Mouse (Mus musculus) heart, adult 2 months (tissue): ENCODE data around the gene Kcnk12. TPM values are rescaled to one million over a fixed set of nuclear protein-coding genes. Genes with fewer than 3 reads are reported as not detected.

Source experiments
- DNase-seq, 2 experiments: peaks; one replicate each; pipeline ENCODE4 v3.0.0; 2021
- H3K27ac ChIP-seq: fragments of 200-600 bp; 2 replicates; pipeline ENCODE4 v1.8.1; 2022
- H3K27me3 ChIP-seq: fragments of 200-500 bp; 2 replicates; pipeline ENCODE4 v1.6.1; 2012; ENCODE audit warnings: mild to moderate bottlenecking, low read length, inconsistent platforms, mixed read lengths; ENCODE audit not compliant: control insufficient read depth, insufficient read depth
- H3K36me3 ChIP-seq: fragments of 200-500 bp; 2 replicates; pipeline ENCODE4 v1.6.1; 2012; ENCODE audit warnings: low read length, inconsistent platforms; ENCODE audit not compliant: control insufficient read depth, insufficient read depth
- H3K4me1 ChIP-seq: fragments of 200-500 bp; 2 replicates; pipeline ENCODE4 v1.6.1; 2011; ENCODE audit warnings: low read length; ENCODE audit not compliant: control insufficient read depth, insufficient read depth
- H3K4me3 ChIP-seq: fragments of 200-600 bp; 2 replicates; pipeline ENCODE4 v1.8.1; 2022
- H3K79me2 ChIP-seq: fragments of 200-500 bp; replicated peaks from 2 replicates; pipeline ENCODE4 v1.6.1; 2012; ENCODE audit warnings: mild to moderate bottlenecking, inconsistent platforms, low read length, moderate library complexity, mixed read lengths; ENCODE audit not compliant: control insufficient read depth, insufficient read depth
- H3K9ac ChIP-seq: fragments of 200-500 bp; 2 replicates; pipeline ENCODE4 v1.6.1; 2012; ENCODE audit warnings: low read depth, mild to moderate bottlenecking, control low read depth, inconsistent platforms, low read length, mixed read lengths
- CTCF ChIP-seq: fragments of 200-600 bp; IDR thresholded peaks from 2 replicates; pipeline ENCODE4 v1.8.1; 2022; ENCODE audit warnings: antibody characterized with exemption, mild to moderate bottlenecking, moderate library complexity
- EP300 ChIP-seq: fragments of 200-500 bp; IDR thresholded peaks from 2 replicates; pipeline ENCODE4 v1.6.1; 2011; ENCODE audit warnings: low read depth, low read length, control low read depth; ENCODE audit not compliant: insufficient read depth
- POLR2A ChIP-seq: fragments of 200-500 bp; IDR thresholded peaks from 2 replicates; pipeline ENCODE4 v1.6.1; 2011; ENCODE audit warnings: mild to moderate bottlenecking, low read depth, low read length, control low read depth; ENCODE audit not compliant: insufficient read depth
- WGBS: fragments of 180-500 bp; shearing (Covaris S2); methylation state at CpG from one replicate; pipeline ENCODE4 v1.1.7; 2018; 5-methylcytosine and 5-hydroxymethylcytosine counted together
- intact Hi-C: fragments of 180-260 bp; cut with DNase I; formaldehyde crosslinking; loops from one replicate; pipeline ENCODE4 v1.15.1; 2025
- polyA plus RNA-seq: library from polyadenylated mRNA; depleted of rRNA; stranded (reverse); fragments of >200 nt; gene quantifications from 2 replicates; pipeline ENCODE4 v1.2.3, GENCODE M21; 2012
- total RNA-seq, 2 experiments: library from RNA; stranded (reverse); gene quantifications; 2 replicates each; pipeline ENCODE4 v1.2.3; 2021

Gene Kcnk12
- total and polyA plus RNA-seq, 3 experiments = 0.18 TPM; not detected in 2

DNA sequence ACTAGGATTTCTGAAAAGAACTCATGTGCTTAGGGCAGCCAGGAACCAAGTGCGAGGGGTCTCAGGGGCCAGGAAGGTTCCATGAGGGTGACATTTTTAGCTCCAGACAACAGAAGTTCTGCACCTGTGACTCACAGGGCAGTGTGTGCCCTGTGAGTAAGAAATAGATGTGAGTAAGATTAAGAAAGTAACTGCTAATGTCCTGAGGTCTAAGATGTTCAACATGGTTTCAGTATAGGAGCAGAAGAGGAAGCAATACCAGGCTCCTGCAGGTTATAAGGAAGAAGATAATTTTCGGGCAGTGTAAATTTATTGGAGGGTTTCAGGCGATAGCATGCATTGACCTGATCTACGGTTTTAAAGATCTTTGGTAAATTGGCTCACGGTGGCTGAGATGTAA is 16.6 kb downstream of the Kcnk12 start:
- intact Hi-C loops = no loop called here
- DNase-seq = no peak
- WGBS = 81% methylated on average over 5 of the region's 5 CpGs

DNA sequence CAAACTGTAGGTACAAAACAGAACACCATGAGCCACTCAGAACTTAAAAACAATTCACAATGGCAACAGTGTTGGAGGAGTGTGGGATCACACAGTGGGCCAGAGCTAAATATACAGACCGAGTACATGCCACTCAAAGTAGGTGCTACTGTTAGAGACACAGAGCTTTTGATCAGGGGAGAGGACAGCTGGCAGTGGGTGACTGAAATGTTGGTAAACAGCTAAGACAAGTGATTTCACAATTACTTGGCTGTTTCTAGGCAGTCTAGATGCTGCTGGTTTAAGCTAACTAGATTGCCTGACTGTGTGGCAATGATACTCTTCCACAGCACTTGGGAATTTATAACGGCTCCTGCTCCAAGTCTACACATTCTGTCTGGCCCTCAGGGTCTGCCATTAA is 17.6 kb downstream of the Kcnk12 start:
- DNase-seq = no peak
- Histone ChIP-seq H3K9ac (no peak overlapping the region), H3K36me3 (no peaks in the 10 kb centered on the region), H3K4me3 (no peak overlapping the region), H3K27me3 (no peaks in the 10 kb centered on the region), H3K79me2 (no peaks in the 10 kb centered on the region), H3K4me1 (no peaks in the 10 kb centered on the region), H3K27ac (no peak overlapping the region)
- WGBS = 73% methylated on average over 2 of the region's 2 CpGs
- no peak for TF ChIP-seq POLR2A
- no peak for TF ChIP-seq EP300
- no peak for TF ChIP-seq CTCF
- intact Hi-C loops = no loop called here

More for the DNA sequence above, 16.6 kb downstream of the Kcnk12 start:
- Histone ChIP-seq H3K4me3 (no peak overlapping the region), H3K4me1 (no peaks in the 10 kb centered on the region), H3K36me3 (no peaks in the 10 kb centered on the region), H3K27ac (no peak overlapping the region), H3K27me3 (no peaks in the 10 kb centered on the region), H3K9ac (no peak overlapping the region), H3K79me2 (no peaks in the 10 kb centered on the region)
- no peak for TF ChIP-seq POLR2A
- no peak for TF ChIP-seq EP300
- TF ChIP-seq CTCF = no peak

DNA sequence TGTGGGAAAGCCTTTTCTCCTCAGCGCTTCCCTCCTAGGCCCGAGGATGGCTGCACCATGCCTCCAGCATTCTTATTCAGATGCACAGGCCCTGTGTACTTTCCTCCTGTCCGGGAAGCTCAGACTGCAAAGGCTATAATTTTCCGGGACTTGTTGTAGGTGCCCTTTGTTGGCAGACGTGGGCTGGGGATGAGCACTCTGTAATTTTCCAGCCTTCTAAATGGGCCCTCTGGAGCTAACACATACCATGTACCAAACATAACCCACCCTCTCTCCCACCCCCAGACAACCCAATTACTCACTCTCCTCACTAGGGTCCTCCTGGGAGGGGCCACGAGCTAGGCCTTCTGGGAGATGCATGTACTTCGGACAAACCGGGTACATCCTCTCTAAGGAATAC is 22.8 kb downstream of the Kcnk12 start:
- H3K9ac ChIP-seq = no peak overlapping the region
- no peaks in the 10 kb centered on the region for H3K27me3 ChIP-seq
- 77% methylated on average over 8 of the region's 8 CpGs for WGBS
- intact Hi-C loops = loop anchor here (5.0 kb wide), 1 partner anchor 172 kb away; no protein-coding TSS in a partner anchor
- TF ChIP-seq POLR2A = no peak
- TF ChIP-seq CTCF = no peak
- TF ChIP-seq EP300 = no peak
- no peaks in the 10 kb centered on the region for H3K4me1 ChIP-seq
- DNase-seq = no peak
- H3K36me3 ChIP-seq = no peaks in the 10 kb centered on the region
- no peak overlapping the region for H3K27ac ChIP-seq
- no peak overlapping the region for H3K4me3 ChIP-seq
- no peaks in the 10 kb centered on the region for H3K79me2 ChIP-seq

DNA sequence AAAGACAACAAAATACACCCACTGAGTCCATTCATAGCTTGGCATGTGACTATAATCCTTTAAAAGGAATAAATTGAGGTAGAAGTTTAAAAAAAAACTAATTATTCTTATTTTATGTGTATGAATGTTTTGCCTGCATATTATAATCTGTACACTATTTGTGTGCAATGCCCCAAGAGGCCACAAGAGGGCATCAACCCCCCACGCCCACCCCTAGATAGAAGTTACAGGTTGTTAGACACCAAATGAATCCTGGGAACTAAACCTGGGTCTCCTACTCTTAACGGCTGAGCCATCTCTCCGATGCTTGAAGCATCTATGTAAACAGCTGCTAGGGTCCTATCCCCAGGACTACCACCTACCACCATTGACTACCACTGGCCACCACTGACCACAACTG is 24.6 kb downstream of the Kcnk12 start:
- TF ChIP-seq POLR2A (no peak), CTCF (peak; percentile 46)
- WGBS = 78% methylated on average over 3 of the region's 3 CpGs
- Histone ChIP-seq H3K27me3 (no peaks in the 10 kb centered on the region), H3K27ac (no peak overlapping the region), H3K36me3 (no peaks in the 10 kb centered on the region), H3K79me2 (no peaks in the 10 kb centered on the region), H3K9ac (no peak overlapping the region), H3K4me1 (no peaks in the 10 kb centered on the region), H3K4me3 (no peak overlapping the region)
- intact Hi-C loops = loop anchor here (5.0 kb wide), 1 partner anchor 174 kb away; no protein-coding TSS in a partner anchor
- DNase-seq = no peak

DNA sequence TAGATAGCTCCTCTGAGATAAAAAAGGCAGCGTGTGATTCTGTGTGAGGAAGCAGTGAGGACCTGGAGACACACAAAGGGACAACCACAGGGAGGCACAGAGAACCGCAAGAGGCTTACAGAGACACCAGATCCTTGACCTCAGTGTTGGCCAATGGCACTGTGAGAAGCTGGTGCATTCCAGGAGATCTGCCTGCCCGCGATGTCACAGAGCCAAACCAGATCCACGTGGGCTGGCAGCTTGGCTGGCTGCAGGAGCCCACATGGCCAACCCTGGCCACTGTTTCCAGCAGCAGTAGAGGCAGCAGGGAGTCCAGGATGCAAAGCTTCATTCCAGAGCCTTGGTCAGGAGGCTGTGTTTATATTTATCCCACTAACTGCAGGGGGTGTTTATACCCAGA is 27.0 kb downstream of the Kcnk12 start:
- DNase-seq = peak in 1 of 2 experiments; percentile 32
- Histone ChIP-seq H3K36me3 (no peaks in the 10 kb centered on the region), H3K4me1 (no peaks in the 10 kb centered on the region), H3K27me3 (no peaks in the 10 kb centered on the region), H3K27ac (no peak overlapping the region), H3K4me3 (no peak overlapping the region), H3K79me2 (no peaks in the 10 kb centered on the region), H3K9ac (no peak overlapping the region)
- intact Hi-C loops = loop anchor here (5.0 kb wide), 1 partner anchor 177 kb away; no protein-coding TSS in a partner anchor
- WGBS = 30% methylated on average over 5 of the region's 5 CpGs
- TF ChIP-seq EP300 (no peak), POLR2A (no peak), CTCF (no peak)

DNA sequence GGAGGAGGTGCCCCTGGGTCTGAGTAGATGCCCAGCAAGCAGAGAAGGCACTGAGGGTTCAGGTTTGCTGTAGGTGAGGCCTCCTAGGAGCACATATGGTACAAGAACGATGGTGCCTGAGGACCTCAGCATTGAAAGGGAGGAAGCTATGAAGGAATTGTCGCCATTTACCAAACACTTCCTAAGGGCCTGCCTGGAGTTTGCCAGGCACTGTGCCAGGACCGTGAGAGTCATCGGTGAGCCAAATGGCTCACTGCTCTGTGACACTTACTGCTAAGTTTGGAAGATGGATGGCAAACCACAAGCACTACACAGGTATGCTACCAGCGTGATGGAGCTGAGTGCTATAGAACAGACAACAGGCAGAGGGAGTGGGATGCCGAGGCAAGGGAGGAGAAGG is 30.9 kb downstream of the Kcnk12 start:
- 63% methylated on average over 6 of the region's 6 CpGs for WGBS
- Histone ChIP-seq H3K27ac (no peak overlapping the region), H3K36me3 (no peaks in the 10 kb centered on the region), H3K79me2 (no peaks in the 10 kb centered on the region), H3K4me3 (no peak overlapping the region), H3K27me3 (no peaks in the 10 kb centered on the region), H3K4me1 (no peaks in the 10 kb centered on the region), H3K9ac (no peak overlapping the region)
- DNase-seq = no peak
- TF ChIP-seq POLR2A (no peak), CTCF (no peak), EP300 (no peak)
- intact Hi-C loops = no loop called here

DNA sequence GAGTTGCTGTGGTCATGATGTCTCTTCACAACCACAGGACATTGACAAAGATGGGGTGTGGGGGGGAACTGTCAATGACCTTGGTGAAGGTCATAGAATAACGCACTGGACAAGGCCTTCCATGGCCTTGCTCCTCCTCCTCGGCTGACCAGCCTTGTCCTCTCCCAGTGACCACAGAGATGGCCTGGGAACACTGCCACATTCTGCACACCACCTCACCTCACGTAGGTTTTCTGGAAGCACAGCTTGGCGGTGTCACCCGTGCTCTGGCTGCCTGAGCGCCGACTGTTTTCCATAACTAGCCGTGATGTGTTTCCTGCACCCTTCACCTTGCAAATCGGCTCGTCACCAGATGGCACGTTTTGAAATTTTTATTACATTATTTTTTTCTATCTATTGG is 32.8 kb downstream of the Kcnk12 start:
- no peak for TF ChIP-seq EP300
- no peak for TF ChIP-seq CTCF

More for the DNA sequence above, 32.8 kb downstream of the Kcnk12 start:
- no peak overlapping the region for H3K9ac ChIP-seq
- no peaks in the 10 kb centered on the region for H3K27me3 ChIP-seq
- H3K4me1 ChIP-seq = no peaks in the 10 kb centered on the region
- no peak overlapping the region for H3K27ac ChIP-seq
- no peak overlapping the region for H3K4me3 ChIP-seq
- 90% methylated on average over 11 of the region's 11 CpGs for WGBS
- no peaks in the 10 kb centered on the region for H3K79me2 ChIP-seq
- no peaks in the 10 kb centered on the region for H3K36me3 ChIP-seq
- DNase-seq = no peak
- intact Hi-C loops = no loop called here
